21 mouse cellular contexts compared by ENCODE assay signal in genomic region chr7:88261799-88262198, GRCm38 (mm10).
"Had no signal": no experiment of that assay in that cellular context is flagged by ENCODE, and none has a peak within 500 bp of the region (broad histone marks: within the 10 kb centered on the region; RNA-seq: fewer than 3 reads in every experiment).

No protein-coding gene starts in this region.

- H3K9ac ChIP-seq: limb, embryonic 12.5 days; limb, embryonic 15.5 days; liver, embryonic 13.5 days; lung, embryonic 14.5 days; midbrain, embryonic 12.5 days; midbrain, embryonic 15.5 days; neural tube, embryonic 12.5 days; neural tube, embryonic 15.5 days; stomach, embryonic 15.5 days had no signal

- ATAC-seq: lung, postnatal 0 days; midbrain, embryonic 15.5 days had no signal

- H3K4me1 ChIP-seq: limb, embryonic 12.5 days; limb, embryonic 15.5 days; liver, embryonic 13.5 days; midbrain, embryonic 12.5 days; midbrain, embryonic 15.5 days; neural tube, embryonic 12.5 days; neural tube, embryonic 15.5 days; stomach, embryonic 15.5 days had no signal

- H3K9me3 ChIP-seq: limb, embryonic 12.5 days; limb, embryonic 15.5 days; liver, embryonic 13.5 days; midbrain, embryonic 12.5 days; midbrain, embryonic 15.5 days; neural tube, embryonic 12.5 days; neural tube, embryonic 15.5 days; stomach, embryonic 15.5 days had no signal

- H3K4me2 ChIP-seq: limb, embryonic 12.5 days; limb, embryonic 15.5 days; liver, embryonic 13.5 days; lung, embryonic 14.5 days; midbrain, embryonic 12.5 days; midbrain, embryonic 15.5 days; neural tube, embryonic 12.5 days; neural tube, embryonic 15.5 days; stomach, embryonic 15.5 days had no signal

- H3K27ac ChIP-seq: limb, embryonic 12.5 days; limb, embryonic 15.5 days; liver, embryonic 13.5 days; macrophage; midbrain, embryonic 12.5 days; midbrain, embryonic 15.5 days; neural tube, embryonic 12.5 days; neural tube, embryonic 15.5 days; stomach, embryonic 15.5 days had no signal

- H3K36me3 ChIP-seq: limb, embryonic 12.5 days; limb, embryonic 15.5 days; liver, embryonic 13.5 days; midbrain, embryonic 12.5 days; midbrain, embryonic 15.5 days; neural tube, embryonic 12.5 days; neural tube, embryonic 15.5 days; stomach, embryonic 15.5 days had no signal

- H3K4me3 ChIP-seq: limb, embryonic 12.5 days; limb, embryonic 15.5 days; liver, embryonic 13.5 days; midbrain, embryonic 12.5 days; midbrain, embryonic 15.5 days; neural tube, embryonic 12.5 days; neural tube, embryonic 15.5 days; stomach, embryonic 15.5 days had no signal

- DNase-seq: kidney, adult 11 months; kidney, postnatal 14 days; kidney, postnatal 4 days; left cerebral cortex, postnatal 4 days; liver, embryonic 13.5 days; lung, embryonic 14.5 days; right cerebral cortex, adult 18-20 months; right cerebral cortex, postnatal 14 days; right cerebral cortex, postnatal 4 days; spleen, adult 18-20 months; thymus, adult 18-20 months; thymus, postnatal 4 days had no signal

- H3K27me3 ChIP-seq: limb, embryonic 12.5 days; limb, embryonic 15.5 days; liver, embryonic 13.5 days; midbrain, embryonic 12.5 days; midbrain, embryonic 15.5 days; neural tube, embryonic 12.5 days; neural tube, embryonic 15.5 days; stomach, embryonic 15.5 days had no signal
